Mouse (Mus musculus) ES-E14 (cell line): ENCODE results near the gene Rpl13.

Experiments used
- CHD2 ChIP-seq: IDR thresholded peaks from 2 replicates; pipeline ENCODE4 v1.6.1; 2014; ENCODE audit warnings: mild to moderate bottlenecking, low read depth, low read length, inconsistent platforms
- HCFC1 ChIP-seq: IDR thresholded peaks from 2 replicates; pipeline ENCODE4 v1.6.1; 2012; ENCODE audit warnings: low read length, inconsistent platforms, borderline replicate concordance; ENCODE audit not compliant: insufficient read depth
- MAFK ChIP-seq: IDR thresholded peaks from 2 replicates; pipeline ENCODE4 v1.6.1; 2014; ENCODE audit warnings: mild to moderate bottlenecking, low read depth, low read length, inconsistent platforms; ENCODE audit not compliant: insufficient read depth
- ZC3H11A ChIP-seq: IDR thresholded peaks from 2 replicates; pipeline ENCODE4 v1.6.1; 2012; ENCODE audit warnings: low read depth, mild to moderate bottlenecking, inconsistent platforms, low read length, borderline replicate concordance
- ZNF384 ChIP-seq: IDR thresholded peaks from 2 replicates; pipeline ENCODE4 v1.6.1; 2012; ENCODE audit warnings: low read depth, low read length, inconsistent platforms

GRCm38 (mm10) chr8:123103285-123103684, 1.1 kb downstream of the Rpl13 start:
- TF ChIP-seq ZC3H11A (no peak), CHD2 (no peak), HCFC1 (no peak), ZNF384 (no peak), MAFK (no peak)
